Comparison of ENCODE assay signal across 20 mouse cellular contexts in the genomic region with DNA sequence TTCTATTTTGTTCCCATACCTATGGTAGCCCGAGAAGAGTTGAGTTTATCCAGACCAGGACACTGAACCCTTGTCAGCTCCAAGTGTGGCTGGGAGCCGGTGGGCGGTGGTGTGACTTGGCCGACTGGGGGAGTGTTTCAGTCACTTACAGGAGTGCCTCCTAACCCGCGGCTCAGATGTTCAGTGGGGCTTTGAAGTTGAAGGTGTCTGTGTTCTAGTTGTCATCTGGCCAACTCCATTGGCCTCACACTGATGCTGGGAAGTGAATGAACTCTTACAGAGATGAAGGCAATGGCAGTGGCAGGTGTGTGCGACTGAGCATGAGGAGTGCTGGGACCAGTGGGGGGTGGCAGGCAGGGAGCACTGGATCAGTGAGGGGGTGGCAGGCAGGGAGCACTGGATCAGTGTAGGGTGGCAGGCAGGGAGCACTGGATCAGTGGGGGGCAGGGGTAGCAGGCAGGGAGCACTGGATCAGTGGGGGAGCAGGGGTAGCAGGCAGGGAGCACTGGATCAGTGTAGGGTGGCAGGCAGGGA. TPM values are rescaled to one million over a fixed set of nuclear protein-coding genes. Genes with fewer than 3 reads are reported as not detected.
DNase-seq lines count a peak whose midpoint lies in the region; ATAC-seq and TF ChIP-seq lines count a peak whose summit lies in the region.
"Had no signal": no experiment of that assay in that cellular context is flagged by ENCODE, and none has a peak within 500 bp of the region (broad histone marks: within the 10 kb centered on the region; RNA-seq: fewer than 3 reads in every experiment).

No protein-coding gene starts in this region.

- peaks cover 68% of the 10 kb centered on the region for H3K36me3 ChIP-seq in G1E (replicated peaks)
- H3K36me3 ChIP-seq: forebrain, embryonic 15.5 days; heart, embryonic 12.5 days; hindbrain, embryonic 13.5 days; intestine, embryonic 15.5 days; neural tube, embryonic 12.5 days had no signal

- H3K4me1 ChIP-seq in G1E (ENCODE audit: insufficient read depth, low read depth, low read length), result peaks cover 78% of the 10 kb centered on the region

- H3K4me3 ChIP-seq in layer of hippocampus, adult 2 months, result no peak overlapping the region
- H3K4me3 ChIP-seq in G1E (ENCODE audit: low read depth, low read length), result peak overlapping the region; percentile 64; the same call in 1 of the 2 replicates
- H3K4me3 ChIP-seq: forebrain, embryonic 15.5 days; heart, embryonic 12.5 days; hindbrain, embryonic 13.5 days; intestine, embryonic 15.5 days; limb, embryonic 12.5 days; neural tube, embryonic 12.5 days had no signal

- peak overlapping the region; percentile 10; the same call in 1 of the 2 replicates for H3K27ac ChIP-seq in layer of hippocampus, adult 2 months
- H3K27ac ChIP-seq: forebrain, embryonic 15.5 days; hindbrain, embryonic 13.5 days; intestine, embryonic 15.5 days; limb, embryonic 12.5 days; neural tube, embryonic 12.5 days had no signal

- no peak for ATAC-seq in G1E (ENCODE audit: extremely low read depth, insufficient number of reproducible peaks, low FRiP score, poor library complexity, severe bottlenecking)
- ATAC-seq in granulocyte monocyte progenitor cell, adult 5-6 weeks (replicated peaks; ENCODE audit: poor library complexity, severe bottlenecking), result no peak
- ATAC-seq: forebrain, embryonic 15.5 days; intestine, embryonic 15.5 days; Patski had no signal

- TF ChIP-seq CTCF in layer of hippocampus, adult 2 months (conservative IDR thresholded peaks at IDR 0.05), result no peak
- no peak for TF ChIP-seq CTCF in G1E (IDR thresholded peaks at IDR 0.05; ENCODE audit: low read depth, low read length)

- DNase-seq in layer of hippocampus, adult 2 months (ENCODE audit: low spot score in 2 of 2), result no peak
- DNase-seq in layer of hippocampus, postnatal 14 days (ENCODE audit: low spot score in 2 of 2), result no peak
- DNase-seq in G1E (ENCODE audit: low spot score), result no peak
- DNase-seq in brain, adult 2 months (ENCODE audit: low read depth, low spot score), result peak; percentile 47
- peak; percentile 61 for DNase-seq in thymus, postnatal 0 days (ENCODE audit: low spot score)
- no peak for DNase-seq in adrenal gland, adult 2 months
- DNase-seq: adrenal gland, postnatal 10 days; cerebellum, adult 11 months; cerebellum, postnatal 36 days; kidney, adult 9 months; kidney, postnatal 4 days; lung, postnatal 10 days had no signal

- no peaks in the 10 kb centered on the region for H3K9me3 ChIP-seq in G1E (replicated peaks)
- H3K9me3 ChIP-seq: forebrain, embryonic 15.5 days; heart, embryonic 12.5 days; hindbrain, embryonic 13.5 days; intestine, embryonic 15.5 days; limb, embryonic 12.5 days; neural tube, embryonic 12.5 days had no signal

- no peaks in the 10 kb centered on the region for H3K27me3 ChIP-seq in G1E (ENCODE audit: insufficient read depth, low read length)
- H3K27me3 ChIP-seq: forebrain, embryonic 15.5 days; heart, embryonic 12.5 days; hindbrain, embryonic 13.5 days; intestine, embryonic 15.5 days; limb, embryonic 12.5 days; neural tube, embryonic 12.5 days; Patski had no signal

RNA-seq across cellular contexts. Expression of a gene that starts 4.7 kb away (rescaled TPM):
- total RNA-seq in layer of hippocampus, adult 2 months (2021), result 10 to 100 TPM; 45.7 to 47.5 TPM
- total RNA-seq in layer of hippocampus, postnatal 14 days (2021), result 10 to 100 TPM; 41.1 to 48.5 TPM
- total RNA-seq in G1E (2014; fragmentation: Nextera tagmentation) (213 and 227 TPM in 2 replicates), G1E (2017) (101 and 104 TPM in 2 replicates)
- 201 and 245 TPM in 2 replicates for polyA plus RNA-seq in G1E (2012)
- 72.3 and 75.1 TPM in 2 replicates for polyA plus RNA-seq in thymus, postnatal 0 days (2015; fragmentation: Nextera tagmentation; extraction: Ambion mirVana)
- total RNA-seq in adrenal gland, adult 2 months (2021), result 10 to 100 TPM; 35.5 to 40.9 TPM
- polyA plus RNA-seq in adrenal gland, adult 2 months (2012; rRNA removed), result 37.7 and 40.5 TPM in 2 replicates
- 113 and 128 TPM in 2 replicates for total RNA-seq in granulocyte monocyte progenitor cell, adult 5-6 weeks (2014; fragmentation: Nextera tagmentation)
- total RNA-seq in granulocyte monocyte progenitor cell, adult 5-6 weeks (2017), result 77.9 and 117 TPM in 2 replicates

RNA-seq across cellular contexts. Expression of a gene that starts 5.5 kb away (rescaled TPM):
- total RNA-seq in layer of hippocampus, adult 2 months (2021), result 10 to 100 TPM; 39.6 to 48.8 TPM
- 10 to 100 TPM; 41.7 to 42.3 TPM for total RNA-seq in layer of hippocampus, postnatal 14 days (2021)
- total RNA-seq in G1E (2014; fragmentation: Nextera tagmentation), result 779 and 780 TPM in 2 replicates
- total RNA-seq in G1E (2017), result 554 and 576 TPM in 2 replicates
- polyA plus RNA-seq in G1E (2012), result 737 and 869 TPM in 2 replicates
- 80.3 and 86.3 TPM in 2 replicates for polyA plus RNA-seq in thymus, postnatal 0 days (2015; fragmentation: Nextera tagmentation; extraction: Ambion mirVana)
- total RNA-seq in adrenal gland, adult 2 months (2021), result 10 to 100 TPM; 78.4 to 92.4 TPM
- polyA plus RNA-seq in adrenal gland, adult 2 months (2012; rRNA removed), result 51.1 and 51.8 TPM in 2 replicates
- 271 and 278 TPM in 2 replicates for total RNA-seq in granulocyte monocyte progenitor cell, adult 5-6 weeks (2014; fragmentation: Nextera tagmentation)
- 310 and 331 TPM in 2 replicates for total RNA-seq in granulocyte monocyte progenitor cell, adult 5-6 weeks (2017)

RNA-seq across cellular contexts. Expression of a gene that starts 43.2 kb away (rescaled TPM):
- total RNA-seq in layer of hippocampus, adult 2 months (2021), result 100 to 1,000 TPM; 136 to 154 TPM
- 100 to 1,000 TPM; 148 to 161 TPM for total RNA-seq in layer of hippocampus, postnatal 14 days (2021)
- total RNA-seq in G1E (2014; fragmentation: Nextera tagmentation), result 10.8 and 12.0 TPM in 2 replicates
- total RNA-seq in G1E (2017), result 1.9 and 2.0 TPM in 2 replicates
- 0.45 and 0.94 TPM in 2 replicates for polyA plus RNA-seq in G1E (2012)
- polyA plus RNA-seq in thymus, postnatal 0 days (2015; fragmentation: Nextera tagmentation; extraction: Ambion mirVana), result 119 and 139 TPM in 2 replicates
- 10 to 100 TPM; 23.1 to 36.6 TPM for total RNA-seq in adrenal gland, adult 2 months (2021)
- 29.7 and 30.6 TPM in 2 replicates for polyA plus RNA-seq in adrenal gland, adult 2 months (2012; rRNA removed)
- total RNA-seq in granulocyte monocyte progenitor cell, adult 5-6 weeks (2014; fragmentation: Nextera tagmentation), result 44.4 and 76.8 TPM in 2 replicates
- 44.0 and 57.4 TPM in 2 replicates for total RNA-seq in granulocyte monocyte progenitor cell, adult 5-6 weeks (2017)

Comparison
In these comparisons a context has a peak if more than half of its experiments do, and no peak if none do; other contexts are left out.
1. DNase-seq: peak in brain, adult 2 months (single experiment) and thymus, postnatal 0 days (single experiment); none in layer of hippocampus, adult 2 months (0 of 2), layer of hippocampus, postnatal 14 days (0 of 2), G1E (single experiment) and adrenal gland, adult 2 months (single experiment).